Mouse (Mus musculus) common myeloid progenitor, adult 5-6 weeks (primary cell): ENCODE measurements around the gene Tie1. TPM values are rescaled to one million over a fixed set of nuclear protein-coding genes. Genes with fewer than 3 reads are reported as not detected.

Experiments
- ATAC-seq: replicated peaks from 2 replicates; pipeline ENCODE4 v1.8.0; 2016; ENCODE audit warnings: low read depth, mild to moderate bottlenecking, moderate TSS enrichment, inconsistent platforms; ENCODE audit not compliant: poor library complexity, severe bottlenecking
- total RNA-seq: library from RNA; stranded (forward); fragments of 200-1000, 187-1606 nt; gene quantifications from 2 replicates; pipeline ENCODE4 v1.2.3, GENCODE M21; 2017

Gene Tie1
- total RNA-seq, 1 experiment from 2014 or later, result 8.0 TPM

DNA sequence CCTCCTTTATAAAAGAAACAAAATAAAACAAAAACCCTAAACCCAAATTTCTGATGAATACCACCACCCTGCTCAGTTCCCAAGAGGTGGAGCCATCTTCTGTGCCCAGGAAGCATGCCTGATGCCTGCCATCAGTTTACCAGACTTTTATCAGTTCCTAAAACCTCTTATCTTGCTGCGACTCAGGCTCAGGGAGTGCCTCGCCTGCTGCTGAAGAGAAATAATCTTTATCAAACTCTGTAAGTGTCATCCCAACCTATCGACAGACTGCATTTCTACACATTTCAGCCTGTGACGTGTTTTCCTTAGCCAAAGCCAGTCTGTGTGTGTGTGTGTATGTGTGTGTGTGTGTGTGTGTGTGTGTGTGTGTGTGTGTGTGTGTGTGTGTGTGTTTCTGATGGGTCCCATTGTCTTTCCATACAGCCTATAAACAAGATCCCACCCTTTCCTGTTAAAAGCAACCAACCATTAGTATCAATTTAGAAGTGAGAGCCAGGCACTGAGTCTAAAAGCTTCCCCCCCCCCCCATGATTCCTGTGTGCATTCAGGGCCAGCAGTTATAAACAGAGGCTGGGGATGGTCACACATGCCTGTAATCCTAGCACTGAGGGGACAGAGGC lies 65.2 kb downstream of the Tie1 start:
- no peak for ATAC-seq

DNA sequence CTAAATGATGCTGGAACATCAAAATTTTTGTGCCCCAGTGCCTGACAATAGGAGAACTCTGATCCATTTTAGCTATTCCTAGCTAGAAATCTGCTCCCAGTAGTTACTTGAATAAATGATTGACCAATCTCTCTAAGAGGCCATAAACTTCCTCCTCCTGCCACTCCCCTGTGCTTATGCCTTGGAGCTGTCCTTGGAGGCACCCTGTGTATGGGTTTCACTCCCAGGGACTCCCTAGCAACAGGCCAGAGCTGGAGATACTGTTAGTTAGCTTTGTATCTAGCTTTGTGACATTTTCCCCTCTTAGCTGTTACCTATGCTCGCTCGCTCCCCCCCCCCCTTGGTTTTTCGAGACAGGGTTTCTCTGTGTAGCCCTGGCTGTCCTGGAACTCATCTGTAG lies 68.5 kb downstream of the Tie1 start:
- ATAC-seq, result no peak

Other genes starting within 250 kb of the Tie1 start
- 0.15 and 0.50 TPM in 2 replicates for gene Ptprf, start 198.7 kb downstream of the Tie1 start, total RNA-seq
- 4.4 and 5.3 TPM in 2 replicates for gene Szt2, start 80.8 kb downstream of the Tie1 start, total RNA-seq
- 82.5 and 85.9 TPM in 2 replicates for gene Med8, start 80.7 kb downstream of the Tie1 start, total RNA-seq
- gene Elovl1, start 62.0 kb downstream of the Tie1 start, total RNA-seq, result 44.8 and 65.7 TPM in 2 replicates
- 57.9 and 89.6 TPM in 2 replicates for gene Cdc20, start 52.7 kb downstream of the Tie1 start, total RNA-seq
- 5.8 and 7.3 TPM in 2 replicates for gene Mpl, start 32.5 kb downstream of the Tie1 start, total RNA-seq
- gene 2610528J11Rik, start 36.9 kb upstream of the Tie1 start, total RNA-seq, result not detected in 2 replicates
- 0.14 TPM in 1 of 2 replicates, not detected in the other for gene Tmem125, start 54.0 kb upstream of the Tie1 start, total RNA-seq
- 0.46 TPM in 1 of 2 replicates, not detected in the other for gene Cfap57, start 130.7 kb upstream of the Tie1 start, total RNA-seq
- gene Ebna1bp2, start 130.7 kb upstream of the Tie1 start, total RNA-seq, result 98.3 and 123 TPM in 2 replicates
- gene Olfr62, start 168.9 kb upstream of the Tie1 start, total RNA-seq, result not detected in 2 replicates
- gene Olfr1342, start 202.7 kb upstream of the Tie1 start, total RNA-seq, result not detected in 2 replicates
- gene Olfr1341, start 213.5 kb upstream of the Tie1 start, total RNA-seq, result not detected in 2 replicates
- not detected in 2 replicates for gene Olfr1340, start 230.1 kb upstream of the Tie1 start, total RNA-seq
- not detected in 2 replicates for gene Olfr1339, start 242.1 kb upstream of the Tie1 start, total RNA-seq